Mouse (Mus musculus) embryonic facial prominence, embryonic 11.5 days (tissue): ENCODE results near the gene Gm5148. TPM values are rescaled to one million over a fixed set of nuclear protein-coding genes. Genes with fewer than 3 reads are reported as not detected.

Experiments used
- ATAC-seq: fragments of 200-750 bp; cut with Nextera tagmentation; replicated peaks from 2 replicates; pipeline ENCODE4 v1.8.0; 2017; ENCODE audit warnings: low read depth; ENCODE audit not compliant: insufficient number of reproducible peaks, low FRiP score, low TSS enrichment
- DNase-seq: peaks from one replicate; pipeline ENCODE4 v3.0.0-alpha.2; 2015; ENCODE audit warnings: low spot score
- H3K27ac ChIP-seq: fragments of 300-500 bp; sonication (generic); replicated peaks from 2 replicates; pipeline ENCODE4 v1.5.1; 2014; ENCODE audit warnings: mild to moderate bottlenecking, low read depth, low read length, control low read depth
- H3K27me3 ChIP-seq: fragments of 300-500 bp; sonication (generic); 2 replicates; pipeline ENCODE4 v1.6.1; 2014; ENCODE audit warnings: mild to moderate bottlenecking, low read length, moderate library complexity, mixed read lengths; ENCODE audit not compliant: control insufficient read depth, insufficient read depth
- H3K36me3 ChIP-seq: fragments of 300-500 bp; sonication (generic); replicated peaks from 2 replicates; pipeline ENCODE4 v1.6.1; 2014; ENCODE audit warnings: low read depth, mild to moderate bottlenecking, low read length, moderate library complexity, mixed read lengths; ENCODE audit not compliant: control insufficient read depth, insufficient read depth
- H3K4me1 ChIP-seq: fragments of 300-500 bp; sonication (generic); 2 replicates; pipeline ENCODE4 v1.6.1; 2014; ENCODE audit warnings: low read length, mixed read lengths; ENCODE audit not compliant: control insufficient read depth, insufficient read depth
- H3K4me2 ChIP-seq: fragments of 300-500 bp; sonication (generic); 2 replicates; pipeline ENCODE4 v1.6.1; 2014; ENCODE audit warnings: low read depth, mild to moderate bottlenecking, control low read depth, low read length, moderate library complexity
- H3K4me3 ChIP-seq: fragments of 300-500 bp; sonication (generic); 2 replicates; pipeline ENCODE4 v1.5.1; 2014; ENCODE audit warnings: low read depth, low read length, control low read depth
- H3K9ac ChIP-seq: fragments of 300-500 bp; sonication (generic); replicated peaks from 2 replicates; pipeline ENCODE4 v1.6.1; 2014; ENCODE audit warnings: mild to moderate bottlenecking, control low read depth, low read length
- H3K9me3 ChIP-seq: fragments of 300-500 bp; sonication (generic); replicated peaks from 2 replicates; pipeline ENCODE4 v1.6.1; 2016; ENCODE audit warnings: mild to moderate bottlenecking, low read length, inconsistent platforms, mixed read lengths; ENCODE audit not compliant: control insufficient read depth
- WGBS: fragments of 180-500 bp; shearing (Covaris S2); extraction: QIAGEN DNeasy Blood & Tissue Kit; methylation state at CpG from one replicate; pipeline ENCODE4 v1.1.7; 2014; 5-methylcytosine and 5-hydroxymethylcytosine counted together
- polyA plus RNA-seq: library from polyadenylated mRNA; unstranded; fragments of >200 nt; fragmentation: Nextera tagmentation; extraction: Ambion mirVana; gene quantifications from 2 replicates; pipeline ENCODE4 v1.2.1, GENCODE M21; 2014

Gene Gm5148
- polyA plus RNA-seq, 1 experiment from 2014 or later = 2.6 TPM

GRCm38 (mm10) chr3:37748002-37748733 lies 23.9 kb upstream of the Gm5148 start:
- Histone ChIP-seq H3K4me1 (no peaks in the 10 kb centered on the region), H3K9ac (no peak overlapping the region), H3K4me2 (no peak overlapping the region), H3K27me3 (no peaks in the 10 kb centered on the region), H3K9me3 (no peaks in the 10 kb centered on the region), H3K4me3 (no peak overlapping the region), H3K36me3 (no peaks in the 10 kb centered on the region), H3K27ac (no peak overlapping the region)
- WGBS = 71% methylated on average over 16 of the region's 16 CpGs
- DNase-seq (peak; percentile 26), ATAC-seq (no peak)

GRCm38 (mm10) chr3:37747258-37748001 lies 23.1 kb upstream of the Gm5148 start:
- Histone ChIP-seq H3K27me3 (no peaks in the 10 kb centered on the region), H3K4me3 (no peak overlapping the region), H3K36me3 (no peaks in the 10 kb centered on the region), H3K9me3 (no peaks in the 10 kb centered on the region), H3K4me2 (no peak overlapping the region), H3K9ac (no peak overlapping the region), H3K4me1 (no peaks in the 10 kb centered on the region), H3K27ac (no peak overlapping the region)
- ATAC-seq = no peak
- WGBS = 80% methylated on average over 9 of the region's 9 CpGs
- no peak for DNase-seq

- Histone ChIP-seq H3K36me3 (no peaks in the 10 kb centered on the region), H3K4me3 (no peak overlapping the region), H3K27ac (no peak overlapping the region), H3K9ac (no peak overlapping the region), H3K4me2 (no peak overlapping the region), H3K9me3 (no peaks in the 10 kb centered on the region), H3K4me1 (no peaks in the 10 kb centered on the region), H3K27me3 (no peaks in the 10 kb centered on the region)
- DNase-seq = no peak
- WGBS = 76% methylated on average over 2 of the region's 2 CpGs
- no peak for ATAC-seq
Measured at GRCm38 (mm10) chr3:37744050-37744449, 19.8 kb upstream of the Gm5148 start.

GRCm38 (mm10) chr3:37739996-37740395 lies 15.7 kb upstream of the Gm5148 start:
- no peak for DNase-seq
- ATAC-seq = no peak
- Histone ChIP-seq H3K27me3 (no peaks in the 10 kb centered on the region), H3K9me3 (no peaks in the 10 kb centered on the region), H3K4me1 (no peaks in the 10 kb centered on the region), H3K4me2 (no peak overlapping the region), H3K4me3 (no peak overlapping the region), H3K9ac (no peak overlapping the region), H3K36me3 (no peaks in the 10 kb centered on the region), H3K27ac (no peak overlapping the region)
- 89% methylated on average over 7 of the region's 7 CpGs for WGBS

- 93% methylated on average over 17 of the region's 17 CpGs for WGBS
- Histone ChIP-seq H3K4me3 (no peak overlapping the region), H3K9ac (no peak overlapping the region), H3K4me2 (no peak overlapping the region), H3K27me3 (no peaks in the 10 kb centered on the region), H3K36me3 (no peaks in the 10 kb centered on the region), H3K4me1 (no peaks in the 10 kb centered on the region), H3K9me3 (no peaks in the 10 kb centered on the region), H3K27ac (no peak overlapping the region)
- ATAC-seq (no peak), DNase-seq (no peak)
Measured at GRCm38 (mm10) chr3:37738171-37738950, 14.1 kb upstream of the Gm5148 start.

GRCm38 (mm10) chr3:37737407-37737806 lies 13.1 kb upstream of the Gm5148 start:
- Histone ChIP-seq H3K9ac (no peak overlapping the region), H3K4me3 (no peak overlapping the region)

GRCm38 (mm10) chr3:37735166-37735565 lies 10.9 kb upstream of the Gm5148 start:
- no peak overlapping the region for H3K9ac ChIP-seq

More at GRCm38 (mm10) chr3:37737407-37737806, 13.1 kb upstream of the Gm5148 start:
- WGBS = 71% methylated on average over 6 of the region's 6 CpGs
- Histone ChIP-seq H3K36me3 (no peaks in the 10 kb centered on the region), H3K4me1 (no peaks in the 10 kb centered on the region), H3K27me3 (no peaks in the 10 kb centered on the region), H3K4me2 (no peak overlapping the region), H3K27ac (no peak overlapping the region), H3K9me3 (no peaks in the 10 kb centered on the region)
- ATAC-seq (no peak), DNase-seq (no peak)

More at GRCm38 (mm10) chr3:37735166-37735565, 10.9 kb upstream of the Gm5148 start:
- Histone ChIP-seq H3K4me3 (no peak overlapping the region), H3K9me3 (no peaks in the 10 kb centered on the region), H3K4me2 (no peak overlapping the region), H3K27me3 (no peaks in the 10 kb centered on the region), H3K4me1 (no peaks in the 10 kb centered on the region), H3K27ac (no peak overlapping the region), H3K36me3 (no peaks in the 10 kb centered on the region)
- no peak for DNase-seq
- WGBS = 75% methylated on average over 6 of the region's 6 CpGs
- ATAC-seq = no peak
